Mouse (Mus musculus) embryonic facial prominence, embryonic 11.5 days (tissue): ENCODE results near the gene Olfr539. TPM values are rescaled to one million over a fixed set of nuclear protein-coding genes. Genes with fewer than 3 reads are reported as not detected.
A peak's percentile ranks its signal among the peaks of the same experiment; 100 is the strongest.
"Not testable (repeated sequence)": the region's sequence is repeated elsewhere in the genome, so short reads cannot be mapped to it uniquely, and the experiment has no call there.

Experiments used
- ATAC-seq: fragments of 200-750 bp; cut with Nextera tagmentation; replicated peaks from 2 replicates; pipeline ENCODE4 v1.8.0; 2017; ENCODE audit warnings: low read depth; ENCODE audit not compliant: insufficient number of reproducible peaks, low FRiP score, low TSS enrichment
- DNase-seq: peaks from one replicate; pipeline ENCODE4 v3.0.0-alpha.2; 2015; ENCODE audit warnings: low spot score
- H3K27ac ChIP-seq: fragments of 300-500 bp; sonication (generic); replicated peaks from 2 replicates; pipeline ENCODE4 v1.5.1; 2014; ENCODE audit warnings: mild to moderate bottlenecking, low read depth, low read length, control low read depth
- H3K27me3 ChIP-seq: fragments of 300-500 bp; sonication (generic); 2 replicates; pipeline ENCODE4 v1.6.1; 2014; ENCODE audit warnings: mild to moderate bottlenecking, low read length, moderate library complexity, mixed read lengths; ENCODE audit not compliant: control insufficient read depth, insufficient read depth
- H3K36me3 ChIP-seq: fragments of 300-500 bp; sonication (generic); replicated peaks from 2 replicates; pipeline ENCODE4 v1.6.1; 2014; ENCODE audit warnings: low read depth, mild to moderate bottlenecking, low read length, moderate library complexity, mixed read lengths; ENCODE audit not compliant: control insufficient read depth, insufficient read depth
- H3K4me1 ChIP-seq: fragments of 300-500 bp; sonication (generic); 2 replicates; pipeline ENCODE4 v1.6.1; 2014; ENCODE audit warnings: low read length, mixed read lengths; ENCODE audit not compliant: control insufficient read depth, insufficient read depth
- H3K4me2 ChIP-seq: fragments of 300-500 bp; sonication (generic); 2 replicates; pipeline ENCODE4 v1.6.1; 2014; ENCODE audit warnings: low read depth, mild to moderate bottlenecking, control low read depth, low read length, moderate library complexity
- H3K4me3 ChIP-seq: fragments of 300-500 bp; sonication (generic); 2 replicates; pipeline ENCODE4 v1.5.1; 2014; ENCODE audit warnings: low read depth, low read length, control low read depth
- H3K9ac ChIP-seq: fragments of 300-500 bp; sonication (generic); replicated peaks from 2 replicates; pipeline ENCODE4 v1.6.1; 2014; ENCODE audit warnings: mild to moderate bottlenecking, control low read depth, low read length
- H3K9me3 ChIP-seq: fragments of 300-500 bp; sonication (generic); replicated peaks from 2 replicates; pipeline ENCODE4 v1.6.1; 2016; ENCODE audit warnings: mild to moderate bottlenecking, low read length, inconsistent platforms, mixed read lengths; ENCODE audit not compliant: control insufficient read depth
- WGBS: fragments of 180-500 bp; shearing (Covaris S2); extraction: QIAGEN DNeasy Blood & Tissue Kit; methylation state at CpG from one replicate; pipeline ENCODE4 v1.1.7; 2014; 5-methylcytosine and 5-hydroxymethylcytosine counted together
- polyA plus RNA-seq: library from polyadenylated mRNA; unstranded; fragments of >200 nt; fragmentation: Nextera tagmentation; extraction: Ambion mirVana; gene quantifications from 2 replicates; pipeline ENCODE4 v1.2.1, GENCODE M21; 2014

Olfr539 gene
- polyA plus RNA-seq: not detected in 2 replicates

DNA sequence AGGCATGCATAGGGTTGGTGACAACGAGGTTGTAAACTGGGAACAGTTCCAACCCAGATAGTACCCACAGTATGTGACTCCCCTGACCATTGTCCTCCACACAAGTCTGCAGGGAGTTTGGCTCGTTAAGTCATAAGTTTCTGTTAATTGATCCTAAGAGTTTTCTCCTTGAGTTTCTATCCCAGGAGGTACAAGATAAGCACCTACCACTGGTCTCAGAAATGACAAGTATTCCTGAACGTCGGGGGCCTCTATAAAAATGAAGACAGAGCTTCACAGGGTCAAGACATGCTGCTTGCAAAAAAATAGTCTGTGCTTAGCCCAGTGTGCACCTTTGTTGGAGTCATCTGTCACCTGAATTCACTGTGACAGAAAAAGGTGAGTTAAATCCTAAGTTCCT, at the start of gene Olfr539:
Olfr539 (plus strand) TSS at position 301 of the 400 bp plus-strand sequence.
- no peaks in the 10 kb centered on the region for H3K27me3 ChIP-seq
- 80% methylated on average over 4 of the region's 4 CpGs for WGBS
- ATAC-seq: no peak
- H3K27ac ChIP-seq: no peak within 1 kb of the TSS
- DNase-seq: no peak
- no peaks in the 10 kb centered on the region for H3K4me1 ChIP-seq
- no peak within 1 kb of the TSS for H3K4me2 ChIP-seq
- no peaks in the 10 kb centered on the region for H3K36me3 ChIP-seq
- no peak within 1 kb of the TSS for H3K4me3 ChIP-seq
- no peaks in the 10 kb centered on the region for H3K9me3 ChIP-seq
- H3K9ac ChIP-seq: no peak within 1 kb of the TSS

DNA sequence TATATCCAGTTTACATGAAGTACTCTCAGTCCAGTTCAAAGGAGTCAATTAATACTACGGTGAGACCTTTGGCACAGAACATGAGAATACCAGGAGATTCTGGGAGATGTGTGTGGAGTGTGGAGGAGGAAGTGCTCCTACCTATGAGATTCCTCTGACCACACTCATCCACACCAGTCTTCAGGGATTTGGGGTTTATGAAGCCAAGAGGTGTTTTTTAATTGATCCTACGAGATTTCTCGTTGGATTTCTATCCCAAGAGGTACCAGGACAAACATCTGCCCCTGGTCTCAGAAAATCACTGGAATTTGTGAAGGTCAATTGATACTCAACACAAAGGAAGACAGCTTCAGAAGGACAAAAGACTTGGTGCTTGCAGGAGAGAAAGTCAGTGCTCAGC, 31.1 kb upstream of the Olfr539 start, which contains the start of gene Olfr61:
Olfr61 (plus strand) TSS at position 301 of the 400 bp plus-strand sequence.
- H3K27me3 ChIP-seq, H3K4me2 ChIP-seq, ATAC-seq, H3K9ac ChIP-seq, H3K27ac ChIP-seq, DNase-seq, H3K36me3 ChIP-seq, H3K4me3 ChIP-seq, H3K4me1 ChIP-seq, H3K9me3 ChIP-seq: not testable (repeated sequence)
- 96% methylated on average over 3 of the region's 3 CpGs for WGBS

DNA sequence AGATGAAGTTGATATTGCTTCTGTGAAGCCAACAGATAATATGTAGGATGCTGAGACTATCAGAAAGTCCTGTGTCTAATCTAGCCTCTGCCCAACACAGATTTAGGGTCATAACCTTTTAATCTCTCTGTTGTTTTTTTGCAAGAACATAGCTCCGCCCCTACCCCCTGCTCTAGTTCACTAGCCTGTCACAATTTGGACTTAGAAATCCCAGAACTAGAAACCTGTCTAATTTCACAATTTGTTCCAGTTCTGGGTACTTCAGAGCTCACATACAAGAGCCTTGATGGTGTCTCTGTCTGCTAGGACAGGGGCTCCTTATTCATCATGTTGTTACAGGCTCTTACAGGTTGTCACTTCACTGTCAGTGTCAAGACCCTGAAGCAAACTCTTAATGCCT, 29.2 kb upstream of the Olfr539 start:
- no peak for DNase-seq
- Histone ChIP-seq H3K4me3 (no peak overlapping the region), H3K9ac (no peak overlapping the region), H3K27me3 (no peaks in the 10 kb centered on the region), H3K9me3 (no peaks in the 10 kb centered on the region), H3K4me2 (no peak overlapping the region), H3K27ac (no peak overlapping the region), H3K4me1 (no peaks in the 10 kb centered on the region), H3K36me3 (no peaks in the 10 kb centered on the region)
- no peak for ATAC-seq
- 92% methylated on average over 1 of the region's 1 CpGs for WGBS

DNA sequence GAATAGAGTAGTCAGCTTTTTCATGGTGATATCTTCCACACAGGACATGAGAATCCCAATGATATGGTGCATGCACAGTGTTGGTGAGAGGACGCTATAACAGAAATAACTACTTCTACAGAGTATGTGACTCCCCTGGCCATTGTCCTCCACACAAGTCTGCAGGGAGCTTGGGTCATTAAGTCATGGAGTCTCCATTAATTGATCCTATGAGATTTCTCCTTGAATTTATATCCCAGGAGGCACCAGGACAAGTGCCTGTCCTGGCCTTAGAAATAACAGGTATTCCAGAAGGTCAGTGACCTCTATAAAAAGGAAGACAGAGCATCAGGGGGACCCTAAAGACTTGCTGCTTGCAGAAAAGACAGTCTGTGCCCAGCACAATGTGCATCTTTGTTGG, 13.6 kb upstream of the Olfr539 start, which contains the start of gene Olfr53:
Olfr53 (plus strand) TSS at position 301 of the 400 bp plus-strand sequence.
- ATAC-seq (no peak), DNase-seq (no peak)
- no peaks in the 10 kb centered on the region for H3K36me3 ChIP-seq
- H3K9me3 ChIP-seq: no peaks in the 10 kb centered on the region
- no peaks in the 10 kb centered on the region for H3K4me1 ChIP-seq
- H3K4me2 ChIP-seq: no peak within 1 kb of the TSS
- H3K27me3 ChIP-seq: no peaks in the 10 kb centered on the region
- 90% methylated on average over 1 of the region's 1 CpGs for WGBS
- H3K27ac ChIP-seq: no peak within 1 kb of the TSS
- H3K4me3 ChIP-seq: no peak within 1 kb of the TSS
- no peak within 1 kb of the TSS for H3K9ac ChIP-seq

DNA sequence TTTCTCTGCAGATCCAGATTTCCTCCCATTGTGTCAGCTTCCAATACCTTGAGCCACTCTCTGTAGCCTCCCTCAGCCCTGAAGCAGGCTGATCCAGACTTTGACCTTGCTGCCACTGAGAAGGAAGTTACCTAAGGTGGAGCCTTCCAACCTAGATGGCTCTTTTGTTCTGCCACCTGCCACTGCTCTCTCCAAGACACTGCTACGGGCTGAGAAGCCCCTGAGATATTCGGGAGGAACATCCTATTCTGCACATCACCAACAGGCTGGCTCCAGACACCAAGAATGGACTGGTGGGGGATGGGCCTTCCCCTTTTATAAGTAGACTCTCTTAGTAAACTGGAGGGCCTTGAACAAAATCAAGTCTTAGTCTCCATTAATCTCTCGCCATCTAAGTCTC, 11.0 kb downstream of the Olfr539 start:
- not testable (repeated sequence) for H3K36me3 ChIP-seq, DNase-seq, ATAC-seq, H3K9ac ChIP-seq, H3K4me1 ChIP-seq, H3K27me3 ChIP-seq, H3K4me2 ChIP-seq, H3K4me3 ChIP-seq, H3K9me3 ChIP-seq, H3K27ac ChIP-seq
- WGBS: 86% methylated on average over 3 of the region's 3 CpGs

DNA sequence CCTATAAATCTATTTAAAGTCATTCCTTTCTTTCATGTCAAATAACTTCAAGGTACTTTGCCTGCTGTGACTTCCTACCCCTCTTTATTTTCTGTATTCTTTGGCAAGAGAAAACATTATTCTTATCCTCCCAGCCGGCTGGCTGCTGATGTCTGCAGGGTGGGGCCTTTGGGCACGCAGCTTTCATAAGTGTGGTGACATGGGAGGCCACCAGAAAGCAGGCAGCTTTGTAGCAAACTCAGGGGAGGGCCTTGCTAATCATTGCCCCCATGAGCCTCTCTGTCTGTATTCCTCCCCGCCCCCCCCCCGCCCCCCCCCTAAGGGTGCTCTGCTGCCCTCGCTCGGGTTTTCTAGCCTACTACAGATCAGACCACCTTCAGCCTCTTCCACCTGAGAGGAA, 16.1 kb downstream of the Olfr539 start:
- H3K27ac ChIP-seq: no peak overlapping the region
- under 1% methylated on average over 6 of the region's 6 CpGs for WGBS
- ATAC-seq (no peak), DNase-seq (no peak)
- no peaks in the 10 kb centered on the region for H3K4me1 ChIP-seq
- no peaks in the 10 kb centered on the region for H3K9me3 ChIP-seq
- 0 out of 2 replicates have a peak overlapping the region, but pooled peaks have one; percentile 10 for H3K4me2 ChIP-seq
- no peak overlapping the region for H3K4me3 ChIP-seq
- no peaks in the 10 kb centered on the region for H3K27me3 ChIP-seq
- H3K9ac ChIP-seq: no peak overlapping the region
- no peaks in the 10 kb centered on the region for H3K36me3 ChIP-seq

DNA sequence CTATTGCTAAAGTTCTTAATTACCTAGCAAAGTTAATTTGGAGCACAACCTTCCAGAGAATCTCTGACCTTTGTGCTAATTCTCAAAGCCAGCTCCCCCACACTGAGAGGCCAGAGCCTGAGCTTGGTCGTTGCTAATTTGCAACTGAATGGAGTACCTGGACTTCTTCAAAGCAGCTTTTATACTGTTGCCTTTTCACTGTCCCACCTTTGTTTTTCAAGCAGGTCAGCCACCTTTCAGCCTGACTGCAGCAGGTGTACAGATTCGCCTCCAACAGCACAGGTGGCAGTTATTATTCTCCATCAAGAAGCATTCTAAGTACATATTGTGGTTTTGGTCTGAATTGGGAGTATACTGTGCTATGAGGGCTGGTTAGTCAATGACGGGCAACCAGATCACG, 19.9 kb downstream of the Olfr539 start:
- H3K27ac ChIP-seq, H3K36me3 ChIP-seq, DNase-seq, H3K4me2 ChIP-seq, ATAC-seq, H3K9ac ChIP-seq, H3K27me3 ChIP-seq, H3K4me1 ChIP-seq, H3K9me3 ChIP-seq, H3K4me3 ChIP-seq: not testable (repeated sequence)
- WGBS: 75% methylated on average over 4 of the region's 4 CpGs

DNA sequence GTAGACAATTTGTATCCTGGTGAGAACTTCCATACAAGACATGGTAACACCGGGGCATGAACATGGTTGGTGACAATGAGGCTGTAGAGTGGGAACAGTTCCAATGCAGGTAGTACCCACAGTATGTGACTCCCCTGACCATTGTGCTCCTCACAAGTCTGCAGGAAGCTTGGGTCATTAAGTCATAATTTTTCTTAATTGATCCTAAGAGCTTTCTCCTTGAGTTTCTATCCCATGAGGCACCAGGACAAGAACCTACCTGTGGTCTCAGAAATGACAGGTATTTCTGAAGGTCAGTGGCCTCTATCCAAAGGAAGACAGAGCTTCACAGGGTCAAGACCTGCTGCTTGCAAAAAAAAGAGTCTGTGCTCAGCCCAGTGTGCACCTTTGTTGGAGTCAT, 21.9 kb downstream of the Olfr539 start, which contains the start of gene Olfr45:
Olfr45 (plus strand) TSS at position 301 of the 400 bp plus-strand sequence.
- DNase-seq: no peak
- H3K4me2 ChIP-seq: no peak within 1 kb of the TSS
- ATAC-seq: no peak
- 76% methylated on average over 1 of the region's 1 CpGs for WGBS
- no peaks in the 10 kb centered on the region for H3K36me3 ChIP-seq
- H3K9ac ChIP-seq: no peak within 1 kb of the TSS
- no peak within 1 kb of the TSS for H3K4me3 ChIP-seq
- no peaks in the 10 kb centered on the region for H3K9me3 ChIP-seq
- no peaks in the 10 kb centered on the region for H3K27me3 ChIP-seq
- no peaks in the 10 kb centered on the region for H3K4me1 ChIP-seq
- no peak within 1 kb of the TSS for H3K27ac ChIP-seq
